Mouse (Mus musculus): Measurements from ENCODE around the gene Baiap2l1. TPM values are rescaled to one million over a fixed set of nuclear protein-coding genes. Genes with fewer than 3 reads are reported as not detected.

Gene Baiap2l1
- total and polyA plus RNA-seq, 3 experiments = 4.5 to 7.2 (median 5.3) TPM

- WGBS = 66% methylated on average over 3 of the region's 3 CpGs
Measured at GRCm38 (mm10) chr5:144383936-144384335, 26.0 kb upstream of the Baiap2l1 start.

GRCm38 (mm10) chr5:144381782-144382181, 23.9 kb upstream of the Baiap2l1 start:
- intact Hi-C loops (cut with DNase I) = loop anchor here (10.0 kb wide), 1 partner anchor 177 kb away; no protein-coding TSS in a partner anchor
- Histone ChIP-seq H3K27me3 (ENCODE audit: control insufficient read depth, insufficient read depth, low read length) (no peaks in the 10 kb centered on the region), H3K9ac (ENCODE audit: low read depth, low read length) (no peak overlapping the region), H3K79me2 (replicated peaks; ENCODE audit: control insufficient read depth, insufficient read depth, low read length) (no peaks in the 10 kb centered on the region), H3K4me1 (ENCODE audit: control insufficient read depth, insufficient read depth, low read length) (no peaks in the 10 kb centered on the region), H3K4me3 (no peak overlapping the region), H3K36me3 (ENCODE audit: control insufficient read depth, insufficient read depth, low read length) (no peaks in the 10 kb centered on the region), H3K27ac (no peak overlapping the region)
- TF ChIP-seq POLR2A (IDR thresholded peaks at IDR 0.05; ENCODE audit: insufficient read depth, low read depth, low read length) (no peak), CTCF (IDR thresholded peaks at IDR 0.05) (peak; percentile 60), EP300 (IDR thresholded peaks at IDR 0.05; ENCODE audit: insufficient read depth, low read depth, low read length) (no peak)
- no peak for DNase-seq
- 78% methylated on average over 3 of the region's 3 CpGs for WGBS

More at GRCm38 (mm10) chr5:144383936-144384335, 26.0 kb upstream of the Baiap2l1 start:
- Histone ChIP-seq H3K79me2 (replicated peaks; ENCODE audit: control insufficient read depth, insufficient read depth, low read length) (no peaks in the 10 kb centered on the region), H3K36me3 (ENCODE audit: control insufficient read depth, insufficient read depth, low read length) (no peaks in the 10 kb centered on the region), H3K9ac (ENCODE audit: low read depth, low read length) (no peak overlapping the region), H3K27ac (no peak overlapping the region), H3K27me3 (ENCODE audit: control insufficient read depth, insufficient read depth, low read length) (no peaks in the 10 kb centered on the region), H3K4me3 (no peak overlapping the region), H3K4me1 (ENCODE audit: control insufficient read depth, insufficient read depth, low read length) (no peaks in the 10 kb centered on the region)
- TF ChIP-seq CTCF (IDR thresholded peaks at IDR 0.05) (peak; percentile 59), POLR2A (IDR thresholded peaks at IDR 0.05; ENCODE audit: insufficient read depth, low read depth, low read length) (no peak), EP300 (IDR thresholded peaks at IDR 0.05; ENCODE audit: insufficient read depth, low read depth, low read length) (no peak)
- DNase-seq = no peak
- intact Hi-C loops (cut with DNase I) = loop anchor here (10.0 kb wide), 1 partner anchor 179 kb away; no protein-coding TSS in a partner anchor

GRCm38 (mm10) chr5:144380689-144381088, 22.8 kb upstream of the Baiap2l1 start:
- TF ChIP-seq POLR2A (IDR thresholded peaks at IDR 0.05; ENCODE audit: insufficient read depth, low read depth, low read length) = no peak
- no peak for TF ChIP-seq EP300 (IDR thresholded peaks at IDR 0.05; ENCODE audit: insufficient read depth, low read depth, low read length)
- no peak for TF ChIP-seq CTCF (IDR thresholded peaks at IDR 0.05)
- DNase-seq = peak in 1 of 2 experiments; percentile 4
- WGBS = 49% methylated on average over 7 of the region's 7 CpGs

GRCm38 (mm10) chr5:144379431-144379830, 21.5 kb upstream of the Baiap2l1 start:
- WGBS = 87% methylated on average over 4 of the region's 4 CpGs
- Histone ChIP-seq H3K4me3 (no peak overlapping the region), H3K4me1 (ENCODE audit: control insufficient read depth, insufficient read depth, low read length) (no peaks in the 10 kb centered on the region), H3K79me2 (replicated peaks; ENCODE audit: control insufficient read depth, insufficient read depth, low read length) (no peaks in the 10 kb centered on the region), H3K9ac (ENCODE audit: low read depth, low read length) (no peak overlapping the region), H3K36me3 (ENCODE audit: control insufficient read depth, insufficient read depth, low read length) (no peaks in the 10 kb centered on the region), H3K27me3 (ENCODE audit: control insufficient read depth, insufficient read depth, low read length) (no peaks in the 10 kb centered on the region), H3K27ac (no peak overlapping the region)
- DNase-seq = no peak
- intact Hi-C loops (cut with DNase I) = no loop called here
- TF ChIP-seq EP300 (IDR thresholded peaks at IDR 0.05; ENCODE audit: insufficient read depth, low read depth, low read length) = no peak
- no peak for TF ChIP-seq CTCF (IDR thresholded peaks at IDR 0.05)
- TF ChIP-seq POLR2A (IDR thresholded peaks at IDR 0.05; ENCODE audit: insufficient read depth, low read depth, low read length) = no peak

More at GRCm38 (mm10) chr5:144380689-144381088, 22.8 kb upstream of the Baiap2l1 start:
- Histone ChIP-seq H3K36me3 (ENCODE audit: control insufficient read depth, insufficient read depth, low read length) (no peaks in the 10 kb centered on the region), H3K79me2 (replicated peaks; ENCODE audit: control insufficient read depth, insufficient read depth, low read length) (no peaks in the 10 kb centered on the region), H3K27ac (no peak overlapping the region), H3K4me1 (ENCODE audit: control insufficient read depth, insufficient read depth, low read length) (no peaks in the 10 kb centered on the region), H3K27me3 (ENCODE audit: control insufficient read depth, insufficient read depth, low read length) (no peaks in the 10 kb centered on the region), H3K9ac (ENCODE audit: low read depth, low read length) (no peak overlapping the region), H3K4me3 (no peak overlapping the region)
- intact Hi-C loops (cut with DNase I) = loop anchor here (10.0 kb wide), 1 partner anchor 176 kb away; no protein-coding TSS in a partner anchor

GRCm38 (mm10) chr5:144372885-144373284, 15.0 kb upstream of the Baiap2l1 start:
- H3K4me3 ChIP-seq = no peak overlapping the region
- WGBS = 50% methylated on average over 2 of the region's 2 CpGs
- H3K9ac ChIP-seq (ENCODE audit: low read depth, low read length) = no peak overlapping the region
- peaks cover 3% of the 10 kb centered on the region; the same call in 1 of the 2 replicates for H3K4me1 ChIP-seq (ENCODE audit: control insufficient read depth, insufficient read depth, low read length)
- H3K27me3 ChIP-seq (ENCODE audit: control insufficient read depth, insufficient read depth, low read length) = no peaks in the 10 kb centered on the region
- TF ChIP-seq POLR2A (IDR thresholded peaks at IDR 0.05; ENCODE audit: insufficient read depth, low read depth, low read length) = no peak
- TF ChIP-seq EP300 (IDR thresholded peaks at IDR 0.05; ENCODE audit: insufficient read depth, low read depth, low read length) = no peak
- no peak for TF ChIP-seq CTCF (IDR thresholded peaks at IDR 0.05)
- no peak for DNase-seq
- no peaks in the 10 kb centered on the region for H3K79me2 ChIP-seq (replicated peaks; ENCODE audit: control insufficient read depth, insufficient read depth, low read length)
- intact Hi-C loops (cut with DNase I) = no loop called here
- H3K27ac ChIP-seq = no peak overlapping the region
- H3K36me3 ChIP-seq (ENCODE audit: control insufficient read depth, insufficient read depth, low read length) = no peaks in the 10 kb centered on the region

- Histone ChIP-seq H3K27me3 (ENCODE audit: control insufficient read depth, insufficient read depth, low read length) (no peaks in the 10 kb centered on the region), H3K79me2 (replicated peaks; ENCODE audit: control insufficient read depth, insufficient read depth, low read length) (no peaks in the 10 kb centered on the region), H3K9ac (ENCODE audit: low read depth, low read length) (no peak overlapping the region), H3K27ac (no peak overlapping the region), H3K4me3 (no peak overlapping the region), H3K36me3 (ENCODE audit: control insufficient read depth, insufficient read depth, low read length) (no peaks in the 10 kb centered on the region), H3K4me1 (ENCODE audit: control insufficient read depth, insufficient read depth, low read length) (peaks cover 3% of the 10 kb centered on the region; the same call in 1 of the 2 replicates)
- intact Hi-C loops (cut with DNase I) = no loop called here
- DNase-seq = peak in 1 of 2 experiments; percentile 5
- TF ChIP-seq POLR2A (IDR thresholded peaks at IDR 0.05; ENCODE audit: insufficient read depth, low read depth, low read length) (no peak), CTCF (IDR thresholded peaks at IDR 0.05) (no peak), EP300 (IDR thresholded peaks at IDR 0.05; ENCODE audit: insufficient read depth, low read depth, low read length) (no peak)
- 47% methylated on average over 2 of the region's 2 CpGs for WGBS
Measured at GRCm38 (mm10) chr5:144372177-144372576, 14.3 kb upstream of the Baiap2l1 start.

All from heart, adult 2 months (tissue).